Mouse (Mus musculus): Measurements from ENCODE around the gene Spsb1. TPM values are rescaled to one million over a fixed set of nuclear protein-coding genes. Genes with fewer than 3 reads are reported as not detected.

The Spsb1 gene
- polyA plus RNA-seq, 1 experiment from 2014 or later: 3.1 TPM

DNA sequence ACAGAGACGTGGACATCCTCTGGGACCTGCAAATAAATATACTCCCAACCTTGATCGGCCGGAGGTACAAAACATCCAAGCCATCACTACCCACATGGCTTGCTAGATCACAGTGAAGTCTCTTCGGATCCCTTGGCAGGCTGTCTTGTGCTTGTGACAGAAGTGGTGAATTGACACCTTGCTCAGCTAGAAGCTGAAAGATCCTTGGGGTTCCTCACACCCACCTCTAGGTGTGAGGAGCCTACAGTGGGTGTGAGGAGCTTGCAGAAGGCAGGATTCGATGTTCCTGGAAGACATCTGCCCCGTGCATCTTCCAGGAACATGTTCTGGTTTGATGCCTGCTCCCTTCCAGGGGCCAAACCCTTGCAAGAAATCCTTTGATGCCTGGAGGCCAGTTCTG is 22.3 kb upstream of the Spsb1 start:
- Histone ChIP-seq H3K27me3 (replicated peaks; ENCODE audit: control insufficient read depth, insufficient read depth, low read length) (0 out of 2 replicates have a peak, but pooled peaks cover 4% of the 10 kb centered on the region), H3K9me3 (ENCODE audit: control insufficient read depth, low read length) (no peaks in the 10 kb centered on the region), H3K9ac (ENCODE audit: low read depth, low read length) (no peak overlapping the region), H3K36me3 (ENCODE audit: control insufficient read depth, insufficient read depth, low read length) (no peaks in the 10 kb centered on the region), H3K4me1 (replicated peaks; ENCODE audit: control insufficient read depth, insufficient read depth, low read length) (peaks cover 10% of the 10 kb centered on the region), H3K27ac (ENCODE audit: low read depth, low read length) (no peak overlapping the region), H3K4me3 (ENCODE audit: low read depth, low read length) (no peak overlapping the region), H3K4me2 (no peak overlapping the region)
- 56% methylated on average over 6 of the region's 6 CpGs for WGBS
- no peak for DNase-seq (ENCODE audit: low spot score)
- no peak for ATAC-seq (replicated peaks; ENCODE audit: low FRiP score)

GRCm38 (mm10) chr4:149975730-149976254 is 20.9 kb upstream of the Spsb1 start:
- no peak for ATAC-seq (replicated peaks; ENCODE audit: low FRiP score)
- no peak overlapping the region for H3K4me2 ChIP-seq
- H3K4me3 ChIP-seq (ENCODE audit: low read depth, low read length): no peak overlapping the region
- no peak overlapping the region for H3K9ac ChIP-seq (ENCODE audit: low read depth, low read length)
- DNase-seq (ENCODE audit: low spot score): no peak
- H3K27me3 ChIP-seq (replicated peaks; ENCODE audit: control insufficient read depth, insufficient read depth, low read length): 0 out of 2 replicates have a peak, but pooled peaks cover 4% of the 10 kb centered on the region
- H3K27ac ChIP-seq (ENCODE audit: low read depth, low read length): no peak overlapping the region
- 74% methylated on average over 5 of the region's 5 CpGs for WGBS
- H3K4me1 ChIP-seq (replicated peaks; ENCODE audit: control insufficient read depth, insufficient read depth, low read length): peaks cover 10% of the 10 kb centered on the region
- H3K9me3 ChIP-seq (ENCODE audit: control insufficient read depth, low read length): no peaks in the 10 kb centered on the region
- H3K36me3 ChIP-seq (ENCODE audit: control insufficient read depth, insufficient read depth, low read length): no peaks in the 10 kb centered on the region

DNA sequence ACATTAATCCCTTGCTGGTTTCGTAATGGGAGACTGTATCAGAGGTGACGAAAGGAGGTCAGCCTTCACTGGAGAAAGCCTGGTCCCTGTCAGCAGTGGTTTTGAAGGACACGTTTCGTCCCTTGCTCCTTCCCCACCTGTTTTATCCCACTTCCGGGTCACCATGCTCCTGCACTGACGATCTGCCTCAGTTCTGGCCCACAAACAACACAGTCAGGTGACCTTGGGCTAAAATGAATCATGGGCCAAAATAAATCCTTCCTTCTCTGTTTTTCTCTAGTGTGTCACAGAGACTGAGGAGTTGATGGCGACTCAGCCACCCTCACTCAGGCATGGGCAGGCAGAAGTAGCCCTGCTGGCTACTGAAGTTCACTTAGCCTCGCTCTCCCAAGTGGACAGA is 20.4 kb upstream of the Spsb1 start:
- Histone ChIP-seq H3K9ac (ENCODE audit: low read depth, low read length) (no peak overlapping the region), H3K27me3 (replicated peaks; ENCODE audit: control insufficient read depth, insufficient read depth, low read length) (0 out of 2 replicates have a peak, but pooled peaks cover 4% of the 10 kb centered on the region), H3K4me2 (no peak overlapping the region), H3K27ac (ENCODE audit: low read depth, low read length) (no peak overlapping the region), H3K4me1 (replicated peaks; ENCODE audit: control insufficient read depth, insufficient read depth, low read length) (peaks cover 10% of the 10 kb centered on the region), H3K4me3 (ENCODE audit: low read depth, low read length) (no peak overlapping the region), H3K9me3 (ENCODE audit: control insufficient read depth, low read length) (no peaks in the 10 kb centered on the region), H3K36me3 (ENCODE audit: control insufficient read depth, insufficient read depth, low read length) (no peaks in the 10 kb centered on the region)
- 57% methylated on average over 8 of the region's 8 CpGs for WGBS
- no peak for ATAC-seq (replicated peaks; ENCODE audit: low FRiP score)
- no peak for DNase-seq (ENCODE audit: low spot score)

GRCm38 (mm10) chr4:149971393-149971792 is 16.6 kb upstream of the Spsb1 start:
- Histone ChIP-seq H3K36me3 (ENCODE audit: control insufficient read depth, insufficient read depth, low read length) (no peaks in the 10 kb centered on the region), H3K4me3 (ENCODE audit: low read depth, low read length) (no peak overlapping the region), H3K4me1 (replicated peaks; ENCODE audit: control insufficient read depth, insufficient read depth, low read length) (0 out of 2 replicates have a peak, but pooled peaks cover 3% of the 10 kb centered on the region), H3K9ac (ENCODE audit: low read depth, low read length) (no peak overlapping the region), H3K4me2 (no peak overlapping the region), H3K27me3 (replicated peaks; ENCODE audit: control insufficient read depth, insufficient read depth, low read length) (no peaks in the 10 kb centered on the region; the same call in 1 of the 2 replicates), H3K9me3 (ENCODE audit: control insufficient read depth, low read length) (no peaks in the 10 kb centered on the region), H3K27ac (ENCODE audit: low read depth, low read length) (no peak overlapping the region)
- DNase-seq (ENCODE audit: low spot score) (no peak), ATAC-seq (replicated peaks; ENCODE audit: low FRiP score) (no peak)
- 47% methylated on average over 9 of the region's 9 CpGs for WGBS

DNA sequence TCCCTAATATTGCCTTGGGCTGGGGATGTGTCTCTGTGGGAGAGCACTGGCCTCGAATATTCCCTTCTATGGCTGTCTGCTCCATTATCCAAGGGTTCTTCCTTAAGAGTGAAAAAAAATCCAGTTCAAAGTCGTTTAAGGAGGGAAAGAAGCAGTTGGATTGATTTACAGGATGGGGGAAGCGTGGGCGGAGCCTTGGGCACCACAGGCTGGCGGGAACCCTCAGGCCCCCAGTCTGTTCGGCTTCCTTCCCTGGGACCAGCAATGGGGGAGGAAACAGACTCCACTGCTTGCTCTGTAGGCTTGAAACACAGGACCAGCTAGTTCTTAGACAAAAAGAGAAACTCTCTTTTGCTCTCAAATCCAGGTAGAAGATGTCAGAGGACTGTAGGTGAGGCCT is 13.7 kb upstream of the Spsb1 start:
- Histone ChIP-seq H3K9me3 (ENCODE audit: control insufficient read depth, low read length) (no peaks in the 10 kb centered on the region), H3K4me2 (no peak overlapping the region), H3K4me3 (ENCODE audit: low read depth, low read length) (no peak overlapping the region), H3K27me3 (replicated peaks; ENCODE audit: control insufficient read depth, insufficient read depth, low read length) (no peaks in the 10 kb centered on the region; the same call in 1 of the 2 replicates), H3K9ac (ENCODE audit: low read depth, low read length) (no peak overlapping the region), H3K27ac (ENCODE audit: low read depth, low read length) (no peak overlapping the region), H3K36me3 (ENCODE audit: control insufficient read depth, insufficient read depth, low read length) (no peaks in the 10 kb centered on the region), H3K4me1 (replicated peaks; ENCODE audit: control insufficient read depth, insufficient read depth, low read length) (no peaks in the 10 kb centered on the region)
- 38% methylated on average over 6 of the region's 6 CpGs for WGBS
- DNase-seq (ENCODE audit: low spot score) (no peak), ATAC-seq (replicated peaks; ENCODE audit: low FRiP score) (no peak)

GRCm38 (mm10) chr4:149966963-149967362 is 12.1 kb upstream of the Spsb1 start:
- Histone ChIP-seq H3K36me3 (ENCODE audit: control insufficient read depth, insufficient read depth, low read length) (no peaks in the 10 kb centered on the region), H3K4me1 (replicated peaks; ENCODE audit: control insufficient read depth, insufficient read depth, low read length) (no peaks in the 10 kb centered on the region), H3K9ac (ENCODE audit: low read depth, low read length) (no peak overlapping the region), H3K27ac (ENCODE audit: low read depth, low read length) (no peak overlapping the region), H3K4me2 (no peak overlapping the region), H3K9me3 (ENCODE audit: control insufficient read depth, low read length) (no peaks in the 10 kb centered on the region), H3K27me3 (replicated peaks; ENCODE audit: control insufficient read depth, insufficient read depth, low read length) (no peaks in the 10 kb centered on the region; the same call in 1 of the 2 replicates), H3K4me3 (ENCODE audit: low read depth, low read length) (no peak overlapping the region)
- ATAC-seq (replicated peaks; ENCODE audit: low FRiP score) (no peak), DNase-seq (ENCODE audit: low spot score) (no peak)
- 85% methylated on average over 9 of the region's 9 CpGs for WGBS

- no peaks in the 10 kb centered on the region for H3K9me3 ChIP-seq (ENCODE audit: control insufficient read depth, low read length)
- no peak for DNase-seq (ENCODE audit: low spot score)
- H3K27ac ChIP-seq (ENCODE audit: low read depth, low read length): no peak overlapping the region
- ATAC-seq (replicated peaks; ENCODE audit: low FRiP score): no peak
- WGBS: 89% methylated on average over 5 of the region's 5 CpGs
- H3K4me1 ChIP-seq (replicated peaks; ENCODE audit: control insufficient read depth, insufficient read depth, low read length): no peaks in the 10 kb centered on the region
- no peaks in the 10 kb centered on the region; the same call in 1 of the 2 replicates for H3K27me3 ChIP-seq (replicated peaks; ENCODE audit: control insufficient read depth, insufficient read depth, low read length)
- H3K4me2 ChIP-seq: no peak overlapping the region
- H3K9ac ChIP-seq (ENCODE audit: low read depth, low read length): no peak overlapping the region
- H3K36me3 ChIP-seq (ENCODE audit: control insufficient read depth, insufficient read depth, low read length): no peaks in the 10 kb centered on the region
- no peak overlapping the region for H3K4me3 ChIP-seq (ENCODE audit: low read depth, low read length)
Observed at GRCm38 (mm10) chr4:149966252-149966651, 11.4 kb upstream of the Spsb1 start.

DNA sequence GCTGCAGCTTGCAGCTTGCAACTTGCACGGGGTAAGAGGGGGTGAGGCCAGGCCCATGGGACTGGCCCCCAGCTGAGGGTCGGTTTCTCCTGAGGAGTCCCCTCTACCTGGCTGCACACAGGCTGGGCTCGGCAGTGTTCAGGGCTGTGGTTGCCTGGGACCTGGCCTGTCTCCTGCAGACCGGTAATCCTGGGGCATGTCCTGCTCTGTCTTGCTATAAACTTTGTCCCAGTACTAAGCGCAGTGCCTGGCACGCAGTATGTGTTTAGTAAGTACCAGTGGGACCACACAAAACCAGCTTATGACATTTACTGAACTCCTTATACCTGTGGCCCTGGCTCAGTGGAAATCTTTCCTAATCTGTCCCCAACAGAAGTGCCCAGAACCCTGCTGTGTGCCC is 10.8 kb upstream of the Spsb1 start:
- Histone ChIP-seq H3K27me3 (replicated peaks; ENCODE audit: control insufficient read depth, insufficient read depth, low read length) (no peaks in the 10 kb centered on the region; the same call in 1 of the 2 replicates), H3K4me3 (ENCODE audit: low read depth, low read length) (no peak overlapping the region), H3K27ac (ENCODE audit: low read depth, low read length) (no peak overlapping the region), H3K9ac (ENCODE audit: low read depth, low read length) (no peak overlapping the region), H3K36me3 (ENCODE audit: control insufficient read depth, insufficient read depth, low read length) (no peaks in the 10 kb centered on the region), H3K9me3 (ENCODE audit: control insufficient read depth, low read length) (no peaks in the 10 kb centered on the region), H3K4me2 (no peak overlapping the region), H3K4me1 (replicated peaks; ENCODE audit: control insufficient read depth, insufficient read depth, low read length) (no peaks in the 10 kb centered on the region)
- no peak for ATAC-seq (replicated peaks; ENCODE audit: low FRiP score)
- WGBS: 78% methylated on average over 6 of the region's 6 CpGs
- DNase-seq (ENCODE audit: low spot score): no peak

DNA sequence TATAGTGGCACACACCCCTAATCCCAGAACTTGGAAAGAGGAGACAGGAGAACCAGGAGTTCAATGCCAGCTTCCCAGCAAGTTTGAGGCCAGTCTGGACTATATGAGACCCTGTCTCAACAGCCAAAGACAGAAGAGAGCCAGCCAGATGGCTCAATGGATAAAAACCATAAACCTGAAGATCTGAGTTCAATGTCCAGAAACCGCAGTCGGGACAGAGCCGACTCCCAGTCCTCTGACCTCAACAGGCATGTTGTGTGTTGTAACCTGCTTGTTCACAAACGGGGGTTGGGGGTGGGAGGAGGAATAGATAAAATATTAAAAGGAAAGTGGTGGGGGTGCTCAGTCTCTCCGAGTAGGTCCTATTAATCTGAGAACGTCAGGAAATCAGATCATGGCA is 10.4 kb upstream of the Spsb1 start:
- H3K4me3 ChIP-seq (ENCODE audit: low read depth, low read length): no peak overlapping the region
- no peak for DNase-seq (ENCODE audit: low spot score)
- no peaks in the 10 kb centered on the region for H3K36me3 ChIP-seq (ENCODE audit: control insufficient read depth, insufficient read depth, low read length)
- no peaks in the 10 kb centered on the region for H3K4me1 ChIP-seq (replicated peaks; ENCODE audit: control insufficient read depth, insufficient read depth, low read length)
- no peak overlapping the region for H3K9ac ChIP-seq (ENCODE audit: low read depth, low read length)
- no peak overlapping the region for H3K27ac ChIP-seq (ENCODE audit: low read depth, low read length)
- H3K4me2 ChIP-seq: no peak overlapping the region
- no peaks in the 10 kb centered on the region; the same call in 1 of the 2 replicates for H3K27me3 ChIP-seq (replicated peaks; ENCODE audit: control insufficient read depth, insufficient read depth, low read length)
- H3K9me3 ChIP-seq (ENCODE audit: control insufficient read depth, low read length): no peaks in the 10 kb centered on the region
- ATAC-seq (replicated peaks; ENCODE audit: low FRiP score): no peak
- WGBS: 68% methylated on average over 6 of the region's 6 CpGs

All from liver, embryonic 11.5 days (tissue).